Mouse (Mus musculus) G1E-ER4 (cell line): ENCODE data around the gene Spo11. TPM values are rescaled to one million over a fixed set of nuclear protein-coding genes. Genes with fewer than 3 reads are reported as not detected.

Source experiments
- GATA1 ChIP-seq: IDR thresholded peaks from one replicate; pipeline ENCODE4 v1.8.0; 2012; ENCODE audit warnings: low read length, inconsistent platforms
- polyA plus RNA-seq: library from polyadenylated mRNA; stranded (reverse); fragments of >175 nt; gene quantifications from 2 replicates; pipeline ENCODE4 v1.2.3, GENCODE M21; 2012

The Spo11 gene
- polyA plus RNA-seq, 1 experiment, result not detected

GRCm38 (mm10) chr2:172976661-172977238 is 750 bp upstream of the Spo11 start:
- no peak for TF ChIP-seq GATA1

- TF ChIP-seq GATA1, result no peak
These were observed 682 bp downstream of the Spo11 start for GRCm38 (mm10) chr2:172978131-172978633.

DNA sequence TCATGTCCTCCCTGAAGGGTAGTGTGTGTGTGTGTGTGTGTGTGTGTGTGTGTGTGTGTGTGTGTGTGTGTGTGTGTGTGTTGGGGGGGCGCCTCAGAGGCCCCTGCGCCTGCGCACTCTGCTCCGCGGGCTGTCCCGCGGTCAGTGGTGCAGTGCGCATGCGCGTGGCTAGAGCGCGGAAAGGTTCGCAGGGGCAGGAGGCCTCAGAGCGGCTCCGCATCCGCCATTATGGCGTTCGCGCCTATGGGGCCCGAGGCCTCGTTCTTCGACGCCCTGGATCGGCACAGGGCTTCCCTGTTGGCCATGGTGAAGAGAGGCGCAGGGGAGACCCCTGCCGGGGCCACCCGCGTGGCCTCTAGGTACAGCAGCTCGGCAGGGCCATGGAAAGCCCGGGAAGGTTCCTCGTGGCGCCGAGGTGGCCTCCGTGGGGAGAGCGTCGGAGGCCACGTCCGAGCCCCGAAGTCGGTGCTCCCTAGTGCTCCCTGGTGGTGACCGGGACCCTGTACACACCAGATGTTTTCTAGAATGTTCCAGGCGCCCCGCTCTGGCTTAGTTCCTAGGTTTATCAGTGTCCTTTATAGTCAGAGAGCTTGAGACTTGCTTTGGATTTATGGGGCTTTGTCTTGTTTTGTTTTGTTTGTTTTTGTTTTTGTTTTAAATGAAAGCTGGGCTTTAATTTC is 2.3 kb downstream of the Spo11 start:
- no peak for TF ChIP-seq GATA1

DNA sequence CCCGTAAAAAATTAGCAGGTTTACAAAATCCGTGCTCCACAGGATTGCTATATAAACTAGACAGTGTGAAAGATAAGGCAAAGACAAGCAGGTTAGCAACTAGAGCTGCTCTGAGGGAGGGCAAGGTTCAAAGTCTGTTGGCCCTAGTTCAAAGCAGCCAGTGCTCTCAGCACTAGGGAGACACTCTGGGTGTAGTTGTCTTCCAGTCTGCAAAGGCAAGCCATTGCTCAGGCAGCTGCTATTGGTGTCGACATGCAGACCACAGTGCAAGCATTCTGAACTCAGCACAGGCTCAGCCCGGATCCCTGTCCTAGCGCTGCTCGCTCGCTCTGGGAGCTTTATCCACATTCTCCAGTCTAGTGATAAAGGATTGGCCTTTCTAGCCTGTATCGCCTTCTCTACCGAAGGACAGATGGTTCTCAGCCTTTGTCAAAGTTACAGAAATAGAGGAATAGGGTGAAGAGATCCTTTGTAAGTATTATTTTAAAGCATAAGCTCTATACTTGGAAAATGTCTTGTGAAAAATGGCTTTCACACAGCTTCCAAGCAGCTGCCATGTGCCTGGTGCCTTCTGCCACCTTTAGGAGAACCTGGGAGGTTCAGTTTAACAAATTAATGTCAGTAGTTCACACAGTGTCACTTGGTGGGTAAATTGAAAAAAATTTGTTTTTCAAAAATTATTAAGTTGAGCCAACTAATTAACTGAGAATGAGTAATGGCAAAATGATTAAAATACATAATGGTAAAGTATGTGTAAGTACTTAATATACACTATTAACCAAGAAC is 5.5 kb downstream of the Spo11 start:
- TF ChIP-seq GATA1, result no peak

- no peak for TF ChIP-seq GATA1
These were observed 12.7 kb downstream of the Spo11 start for GRCm38 (mm10) chr2:172990161-172990560.

DNA sequence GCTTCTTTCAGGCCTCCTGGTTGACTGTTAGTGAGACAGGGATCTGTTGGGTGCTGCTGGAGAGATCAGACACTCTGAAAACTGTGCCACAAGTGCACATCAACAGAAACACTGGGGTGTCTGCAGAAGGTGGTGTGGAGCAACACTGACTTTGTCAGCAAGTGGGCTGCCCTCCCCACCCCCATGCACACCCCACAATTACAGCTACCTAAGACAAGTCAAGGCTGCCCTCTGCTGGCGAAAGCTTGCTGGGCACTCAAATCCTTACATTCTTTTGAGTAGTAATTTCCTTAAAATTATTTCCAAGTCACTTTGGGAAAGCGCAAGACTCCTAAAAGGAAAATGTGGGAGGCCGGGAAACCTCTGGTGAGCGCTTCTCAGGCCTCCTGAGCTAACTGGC is 18.7 kb downstream of the Spo11 start:
- no peak for TF ChIP-seq GATA1

- no peak for TF ChIP-seq GATA1
These were observed 20.2 kb downstream of the Spo11 start for GRCm38 (mm10) chr2:172997748-172998147.

GRCm38 (mm10) chr2:172998478-172998877 is 21.0 kb downstream of the Spo11 start:
- TF ChIP-seq GATA1, result no peak

GRCm38 (mm10) chr2:172999630-173000284 is 22.3 kb downstream of the Spo11 start, which contains the start of gene Rae1:
Gene Rae1 (plus strand): TSS chr2:173000117.
- TF ChIP-seq GATA1, result no peak

GRCm38 (mm10) chr2:173000285-173000652 is 22.8 kb downstream of the Spo11 start:
- no peak for TF ChIP-seq GATA1

DNA sequence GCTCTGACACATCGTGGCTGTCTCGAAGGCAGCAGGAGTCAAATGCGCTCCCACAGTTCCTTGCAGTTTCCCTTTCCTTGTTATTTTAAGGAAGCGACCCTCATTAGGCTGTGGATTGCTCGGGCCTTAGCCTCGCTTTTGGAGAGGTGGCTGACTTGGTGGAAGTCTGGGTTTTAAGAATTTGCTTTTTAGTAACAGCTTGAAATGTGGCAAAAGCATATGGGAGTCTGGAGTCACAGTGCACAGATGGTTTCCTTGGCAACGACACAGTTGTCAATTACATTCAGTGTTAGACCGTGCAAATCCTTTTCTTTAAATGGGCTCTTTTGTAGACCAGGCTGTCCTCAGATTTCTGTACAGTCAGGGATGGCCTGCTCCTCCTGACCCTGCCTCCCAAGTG is 23.4 kb downstream of the Spo11 start:
- TF ChIP-seq GATA1, result no peak

DNA sequence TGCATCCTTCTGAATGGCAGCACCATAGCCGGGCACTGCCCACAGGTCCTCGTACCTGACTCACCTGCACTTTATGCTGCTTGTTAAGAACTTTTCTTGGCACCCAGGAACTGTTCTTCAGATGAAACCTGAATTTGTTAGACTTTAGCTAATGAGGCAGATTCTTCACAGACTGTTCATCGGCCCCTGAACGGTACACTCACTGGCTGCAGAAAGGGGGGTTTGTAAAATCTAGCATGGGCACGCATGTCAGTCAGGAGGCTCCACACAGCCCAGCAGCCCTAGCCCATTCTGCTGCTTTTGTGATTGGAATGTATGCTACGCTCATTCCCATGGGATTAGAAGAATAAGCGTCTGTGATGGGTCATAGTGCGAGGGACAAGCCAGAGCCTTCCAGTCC is 26.2 kb downstream of the Spo11 start:
- no peak for TF ChIP-seq GATA1

GRCm38 (mm10) chr2:173010220-173010717 is 32.8 kb downstream of the Spo11 start:
- no peak for TF ChIP-seq GATA1

- no peak for TF ChIP-seq GATA1
These were observed 33.9 kb downstream of the Spo11 start for GRCm38 (mm10) chr2:173011440-173011839.

- no peak for TF ChIP-seq GATA1
These were observed 37.3 kb downstream of the Spo11 start for GRCm38 (mm10) chr2:173014741-173015287.
